Mouse (Mus musculus) neural tube, embryonic 15.5 days (tissue): Measurements from ENCODE around the gene Tbr1. TPM values are rescaled to one million over a fixed set of nuclear protein-coding genes. Genes with fewer than 3 reads are reported as not detected.

Source experiments
- ATAC-seq: fragments of 200-750 bp; cut with Nextera tagmentation; 2 replicates; pipeline ENCODE4 v1.8.0; 2017; ENCODE audit warnings: mild to moderate bottlenecking, moderate TSS enrichment, moderate library complexity; ENCODE audit not compliant: low FRiP score
- H3K27ac ChIP-seq: fragments of 300-500 bp; sonication (generic); replicated peaks from 2 replicates; pipeline ENCODE4 v1.5.1; 2015; ENCODE audit warnings: mild to moderate bottlenecking, inconsistent platforms
- H3K27me3 ChIP-seq: fragments of 300-500 bp; sonication (generic); replicated peaks from 2 replicates; pipeline ENCODE4 v1.6.1; 2015; ENCODE audit warnings: inconsistent platforms
- H3K36me3 ChIP-seq: fragments of 300-500 bp; sonication (generic); 2 replicates; pipeline ENCODE4 v1.6.1; 2015; ENCODE audit warnings: inconsistent platforms
- H3K4me1 ChIP-seq: fragments of 300-500 bp; sonication (generic); 2 replicates; pipeline ENCODE4 v1.6.1; 2015; ENCODE audit warnings: inconsistent platforms
- H3K4me2 ChIP-seq: fragments of 300-500 bp; sonication (generic); 2 replicates; pipeline ENCODE4 v1.6.1; 2015; ENCODE audit warnings: inconsistent platforms, mild to moderate bottlenecking, moderate library complexity
- H3K4me3 ChIP-seq: fragments of 300-500 bp; sonication (generic); replicated peaks from 2 replicates; pipeline ENCODE4 v1.5.1; 2015; ENCODE audit warnings: mild to moderate bottlenecking, inconsistent platforms
- H3K9ac ChIP-seq: fragments of 300-500 bp; sonication (generic); replicated peaks from 2 replicates; pipeline ENCODE4 v1.6.1; 2015; ENCODE audit warnings: mild to moderate bottlenecking, inconsistent platforms
- H3K9me3 ChIP-seq: fragments of 300-500 bp; sonication (generic); replicated peaks from 2 replicates; pipeline ENCODE4 v1.6.1; 2016; ENCODE audit warnings: inconsistent platforms
- WGBS: fragments of 180-500 bp; shearing (Covaris S2); methylation state at CpG from one replicate; pipeline ENCODE4 v1.1.7; 2015; ENCODE audit warnings: mixed read lengths; 5-methylcytosine and 5-hydroxymethylcytosine counted together
- microRNA-seq: library from miRNA; unstranded; fragments of <30 nt; microRNA quantifications from one replicate; pipeline ENCODE4, GENCODE M21; 2017
- polyA plus RNA-seq: library from polyadenylated mRNA; unstranded; fragments of >200 nt; fragmentation: Nextera tagmentation; extraction: Ambion mirVana; gene quantifications from 2 replicates; pipeline ENCODE4 v1.2.1, GENCODE M21; 2015

The Tbr1 gene
- polyA plus RNA-seq, 1 experiment from 2014 or later, result 0.06 TPM

DNA sequence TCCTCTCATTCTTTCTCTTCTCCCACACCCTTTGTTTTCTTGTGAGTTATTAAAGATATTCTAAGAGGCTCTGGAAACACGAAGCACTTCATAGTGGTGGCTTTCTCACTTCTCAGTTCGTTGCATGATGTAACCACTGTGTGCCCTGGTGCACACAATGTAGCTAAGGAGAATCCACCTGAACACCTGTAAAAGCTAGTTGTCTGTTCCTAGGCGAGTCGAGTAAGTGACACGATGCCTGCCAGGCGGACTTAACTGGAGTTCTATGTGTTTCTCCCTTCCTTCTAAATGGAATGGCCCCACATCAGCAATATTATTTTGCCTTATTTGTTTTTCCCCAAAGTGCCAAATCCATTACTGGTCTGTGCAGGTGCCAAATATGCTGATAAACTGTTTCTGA, 10.4 kb downstream of the Tbr1 start:
- H3K27me3 ChIP-seq, result peaks cover 62% of the 10 kb centered on the region
- H3K4me1 ChIP-seq, result peaks cover 24% of the 10 kb centered on the region
- no peak overlapping the region for H3K9ac ChIP-seq
- WGBS, result 7% methylated on average over 6 of the region's 6 CpGs
- ATAC-seq, result no peak
- H3K4me2 ChIP-seq, result no peak overlapping the region
- H3K36me3 ChIP-seq, result no peaks in the 10 kb centered on the region
- no peak overlapping the region for H3K4me3 ChIP-seq
- H3K27ac ChIP-seq, result no peak overlapping the region
- H3K9me3 ChIP-seq, result no peaks in the 10 kb centered on the region

DNA sequence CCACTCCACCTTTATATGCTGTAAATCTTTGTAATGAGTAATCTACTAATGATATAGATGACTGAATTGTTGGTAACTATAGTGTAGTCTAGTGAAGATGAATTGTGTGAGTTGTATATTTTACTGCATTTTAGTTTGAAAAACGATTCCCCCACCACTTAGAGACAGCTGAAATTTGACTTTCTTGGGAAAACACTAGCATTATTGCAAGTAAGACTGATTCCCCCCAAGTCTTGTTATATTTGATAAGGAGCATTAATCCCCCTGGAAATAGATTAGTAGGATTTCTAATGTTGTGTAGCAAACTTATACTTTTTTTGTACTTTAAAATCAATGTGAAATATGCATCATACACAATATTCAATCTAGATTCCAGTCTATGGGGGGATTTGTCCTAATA, 10.8 kb downstream of the Tbr1 start:
- Histone ChIP-seq H3K4me2 (no peak overlapping the region), H3K9ac (no peak overlapping the region), H3K27me3 (peaks cover 61% of the 10 kb centered on the region), H3K36me3 (no peaks in the 10 kb centered on the region), H3K9me3 (no peaks in the 10 kb centered on the region), H3K27ac (no peak overlapping the region), H3K4me1 (peaks cover 24% of the 10 kb centered on the region), H3K4me3 (no peak overlapping the region)
- no peak for ATAC-seq
- 10% methylated on average over 1 of the region's 1 CpGs for WGBS

GRCm38 (mm10) chr2:61814548-61815473, 12.1 kb downstream of the Tbr1 start:
- WGBS, result 1% methylated on average over 49 of the region's 50 CpGs
- Histone ChIP-seq H3K4me2 (peak overlapping the region; percentile 86), H3K27ac (peak overlapping the region; percentile 84), H3K9ac (peak overlapping the region; percentile 57), H3K36me3 (no peaks in the 10 kb centered on the region), H3K27me3 (peaks cover 48% of the 10 kb centered on the region), H3K4me3 (peak overlapping the region; percentile 48), H3K4me1 (peaks cover 24% of the 10 kb centered on the region), H3K9me3 (no peaks in the 10 kb centered on the region)
- peak; percentile 85 for ATAC-seq

DNA sequence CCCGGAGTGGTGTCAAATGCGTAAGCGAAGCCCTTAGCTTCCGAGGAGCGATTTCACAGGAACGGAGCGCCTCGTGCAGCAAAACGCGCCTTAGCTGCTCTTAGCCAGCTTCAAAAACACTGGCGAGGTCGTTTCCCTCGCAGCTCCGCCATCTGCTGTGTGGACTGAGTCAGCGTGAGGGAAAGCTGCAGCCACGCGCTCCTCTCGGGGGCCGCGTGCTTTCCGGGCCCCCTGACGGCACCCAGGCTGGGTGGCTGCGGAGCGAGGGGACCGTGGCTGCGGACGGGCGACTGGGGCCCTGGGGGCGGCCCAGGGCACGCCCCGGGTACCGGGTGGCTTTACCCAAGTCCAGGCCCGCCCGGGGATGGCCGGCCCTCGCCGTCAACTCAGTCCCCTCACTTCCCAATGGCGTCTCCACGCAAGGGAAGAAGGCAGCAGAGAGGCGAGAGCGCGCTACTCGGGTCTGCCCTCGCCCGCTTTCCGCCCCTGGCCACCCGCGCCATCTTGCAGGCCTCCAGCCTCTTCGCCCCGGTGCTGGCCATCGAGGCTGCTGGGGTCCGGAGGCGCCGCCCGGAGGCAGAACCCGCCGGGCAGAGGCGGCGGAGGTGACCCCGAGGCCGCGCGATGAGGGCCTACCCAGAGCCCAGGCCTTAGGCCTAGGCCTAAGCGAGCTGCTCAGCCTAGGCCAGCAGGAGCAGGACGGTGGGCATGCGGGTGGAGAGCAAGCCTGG, 13.0 kb downstream of the Tbr1 start:
- Histone ChIP-seq H3K4me2 (peak overlapping the region; percentile 86), H3K9ac (peak overlapping the region; percentile 57), H3K9me3 (no peaks in the 10 kb centered on the region), H3K4me1 (peaks cover 24% of the 10 kb centered on the region), H3K27me3 (peaks cover 39% of the 10 kb centered on the region), H3K36me3 (no peaks in the 10 kb centered on the region), H3K27ac (peak overlapping the region; percentile 84), H3K4me3 (peak overlapping the region; percentile 48)
- WGBS, result 6% methylated on average over 63 of the region's 66 CpGs
- ATAC-seq, result peak; percentile 85

DNA sequence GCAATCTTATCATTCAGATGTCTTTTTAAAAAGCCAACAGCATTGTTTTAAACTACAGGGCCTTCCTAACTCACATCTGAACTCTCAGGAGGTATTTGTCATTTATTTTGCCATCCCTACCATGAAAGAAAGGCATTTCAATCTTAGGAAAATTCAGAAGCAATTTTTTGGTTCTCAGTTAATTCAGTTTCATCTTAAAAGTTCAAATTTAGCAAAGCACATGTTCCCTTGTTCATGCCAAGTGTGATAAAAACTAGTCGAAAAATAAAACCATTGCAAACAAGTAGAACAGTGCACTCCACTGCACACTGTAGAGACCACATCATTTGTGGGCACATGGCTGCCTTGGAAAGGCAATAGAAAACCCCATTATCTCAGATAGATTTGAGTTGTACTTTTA, 15.5 kb downstream of the Tbr1 start:
- Histone ChIP-seq H3K27me3 (peaks cover 18% of the 10 kb centered on the region), H3K27ac (no peak overlapping the region), H3K4me3 (no peak overlapping the region), H3K9me3 (no peaks in the 10 kb centered on the region), H3K9ac (no peak overlapping the region), H3K4me2 (no peak overlapping the region), H3K36me3 (no peaks in the 10 kb centered on the region), H3K4me1 (peaks cover 12% of the 10 kb centered on the region)
- no peak for ATAC-seq
- WGBS, result 89% methylated on average over 1 of the region's 1 CpGs

- Histone ChIP-seq H3K27me3 (peaks cover 3% of the 10 kb centered on the region; the same call in 1 of the 2 replicates), H3K9ac (no peak overlapping the region), H3K4me3 (no peak overlapping the region), H3K4me2 (no peak overlapping the region), H3K4me1 (peaks cover 7% of the 10 kb centered on the region), H3K27ac (no peak overlapping the region), H3K36me3 (no peaks in the 10 kb centered on the region), H3K9me3 (no peaks in the 10 kb centered on the region)
- no peak for ATAC-seq
- WGBS, result 86% methylated on average over 4 of the region's 4 CpGs
These were observed 17.5 kb downstream of the Tbr1 start for GRCm38 (mm10) chr2:61820203-61820602.

DNA sequence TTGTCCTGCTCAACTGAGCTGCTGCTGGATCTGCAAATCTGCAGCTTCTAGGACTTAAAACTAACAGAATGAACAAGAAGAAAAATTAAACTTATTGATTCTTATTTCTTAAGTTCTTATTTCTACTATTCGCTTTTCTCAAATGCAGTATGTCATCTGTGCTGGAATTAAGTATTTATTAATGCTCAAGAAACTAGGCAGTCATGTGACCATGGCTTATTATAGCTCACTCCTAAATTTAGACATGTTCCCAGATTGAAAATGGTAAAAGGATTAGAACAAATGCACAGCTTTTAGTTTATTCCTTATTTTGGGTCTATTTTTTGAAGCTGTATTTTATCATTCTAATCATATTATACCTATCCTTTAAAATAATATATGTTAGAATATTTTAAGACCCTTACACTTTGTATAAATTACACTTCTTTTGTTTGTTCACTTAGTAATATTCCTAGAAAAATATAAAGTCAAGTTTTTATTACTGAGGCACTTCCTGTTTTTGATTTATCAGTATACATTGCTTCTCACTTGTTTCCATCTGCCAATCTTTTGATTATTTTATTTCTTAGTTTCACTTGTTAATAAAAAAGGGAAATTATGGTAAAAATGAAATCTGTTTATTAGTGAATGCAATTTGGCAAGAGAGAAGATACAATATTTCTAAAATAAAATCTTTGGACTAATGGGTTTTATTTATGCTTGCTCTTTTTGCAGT, 20.9 kb downstream of the Tbr1 start:
- 81% methylated on average over 1 of the region's 1 CpGs for WGBS
- Histone ChIP-seq H3K4me1 (no peaks in the 10 kb centered on the region), H3K4me3 (no peak overlapping the region), H3K9ac (no peak overlapping the region), H3K4me2 (no peak overlapping the region), H3K36me3 (no peaks in the 10 kb centered on the region), H3K27ac (no peak overlapping the region), H3K9me3 (no peaks in the 10 kb centered on the region), H3K27me3 (no peaks in the 10 kb centered on the region)
- ATAC-seq, result no peak

GRCm38 (mm10) chr2:61837243-61837806, 34.6 kb downstream of the Tbr1 start:
- H3K36me3 ChIP-seq, result no peaks in the 10 kb centered on the region
- no peak for ATAC-seq
- H3K27ac ChIP-seq, result no peak overlapping the region
- H3K4me2 ChIP-seq, result no peak overlapping the region
- H3K27me3 ChIP-seq, result no peaks in the 10 kb centered on the region
- WGBS, result 77% methylated on average over 2 of the region's 2 CpGs
- no peaks in the 10 kb centered on the region for H3K4me1 ChIP-seq
- no peak overlapping the region for H3K4me3 ChIP-seq
- H3K9ac ChIP-seq, result no peak overlapping the region
- H3K9me3 ChIP-seq, result no peaks in the 10 kb centered on the region

Small RNA genes within 50 kb of the gene (microRNA-seq; reads per million reads assigned to microRNA genes)
- gene Gm22403, result not detected

Other genes starting within 250 kb of the Tbr1 start
- 25.2 and 26.1 TPM in 2 replicates for gene Tank, start 224.3 kb upstream of the Tbr1 start, polyA plus RNA-seq
- 189 and 190 TPM in 2 replicates for gene Psmd14, start 91.2 kb upstream of the Tbr1 start, polyA plus RNA-seq
- 18.6 and 20.8 TPM in 2 replicates for gene Slc4a10, start 243.5 kb downstream of the Tbr1 start, polyA plus RNA-seq